In the genomic region with DNA sequence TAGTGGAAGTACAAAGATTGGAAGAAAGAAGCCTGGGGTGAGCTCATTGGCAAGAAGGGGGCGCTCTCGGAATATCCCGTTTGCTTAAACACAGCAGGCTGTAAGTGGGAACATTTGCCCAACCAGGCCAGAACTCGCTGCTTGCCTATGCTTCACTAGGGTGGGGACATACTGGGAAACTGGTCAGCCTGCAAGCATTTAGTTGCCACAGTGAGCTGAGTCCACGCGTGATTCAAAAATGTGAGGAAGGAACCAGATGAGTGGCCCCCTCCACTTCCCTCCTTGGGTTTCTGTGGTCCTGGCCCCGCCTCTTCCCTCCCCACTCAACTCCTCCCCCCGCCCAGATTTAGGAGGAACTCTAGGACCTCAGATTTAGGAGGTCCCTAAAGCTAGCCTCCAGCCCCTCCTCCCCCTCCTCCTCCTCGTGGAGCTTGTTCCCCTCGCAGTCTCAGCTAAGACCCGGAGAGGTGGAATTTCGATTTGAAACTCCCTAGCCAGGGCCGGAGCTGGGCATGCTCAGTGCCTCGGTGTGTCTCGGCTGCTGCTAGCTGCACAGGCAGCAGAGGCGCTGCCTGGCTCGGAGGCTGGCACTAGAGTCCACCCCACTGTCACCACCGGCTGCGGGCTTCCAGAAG, we compare ENCODE assay signal across 8 mouse cellular contexts. TPM values are rescaled to one million over a fixed set of nuclear protein-coding genes. Genes with fewer than 3 reads are reported as not detected.
DNase-seq lines count a peak whose midpoint lies in the region; ATAC-seq lines count a peak whose summit lies in the region.

A gene (plus strand): TSS at position 369 of the 635 bp plus-strand sequence.

- DNase-seq in ES-CJ7 (ENCODE audit: low read depth, low spot score): peak; percentile 94
- peak; percentile 88 for DNase-seq in hindbrain, embryonic 14.5 days (ENCODE audit: low spot score)
- DNase-seq in layer of hippocampus, postnatal 14 days (ENCODE audit: low spot score in 2 of 2): peak; percentile 85 to 94
- DNase-seq in retina, adult 2 months (ENCODE audit: low read depth, low spot score): peak; percentile 59
- no peak for DNase-seq in c-Kit-positive CD71-positive TER-119-positive erythroid progenitor cells, embryonic 14.5 days (ENCODE audit: low spot score)

- WGBS in forebrain, embryonic 13.5 days: under 1% methylated on average over 19 of the region's 19 CpGs
- WGBS in hindbrain, embryonic 14.5 days: under 1% methylated on average over 19 of the region's 19 CpGs
- under 1% methylated on average over 19 of the region's 19 CpGs for WGBS in lung, embryonic 15.5 days

- no peaks in the 10 kb centered on the region for H3K9me3 ChIP-seq in forebrain, embryonic 13.5 days (replicated peaks)
- H3K9me3 ChIP-seq in hindbrain, embryonic 14.5 days (ENCODE audit: control insufficient read depth, low read length): peaks cover 2% of the 10 kb centered on the region; the same call in 1 of the 2 replicates
- no peaks in the 10 kb centered on the region for H3K9me3 ChIP-seq in lung, embryonic 15.5 days

- peak within 1 kb of the TSS; percentile 60 for H3K4me3 ChIP-seq in forebrain, embryonic 13.5 days
- peak within 1 kb of the TSS; percentile 48 for H3K4me3 ChIP-seq in hindbrain, embryonic 14.5 days (replicated peaks; ENCODE audit: low read length)
- peak within 1 kb of the TSS; percentile 33 for H3K4me3 ChIP-seq in lung, embryonic 15.5 days

- H3K4me2 ChIP-seq in forebrain, embryonic 13.5 days: peak within 1 kb of the TSS; percentile 89
- peak within 1 kb of the TSS; percentile 65 for H3K4me2 ChIP-seq in hindbrain, embryonic 14.5 days (replicated peaks)
- peak within 1 kb of the TSS; percentile 65 for H3K4me2 ChIP-seq in lung, embryonic 15.5 days

- peak within 1 kb of the TSS; percentile 40; the same call in 1 of the 2 replicates for H3K27ac ChIP-seq in forebrain, embryonic 13.5 days
- H3K27ac ChIP-seq in hindbrain, embryonic 14.5 days: peak within 1 kb of the TSS; percentile 78
- no peak within 1 kb of the TSS for H3K27ac ChIP-seq in lung, embryonic 15.5 days

- no peaks in the 10 kb centered on the region for H3K36me3 ChIP-seq in forebrain, embryonic 13.5 days (ENCODE audit: poor library complexity, severe bottlenecking)
- no peaks in the 10 kb centered on the region for H3K36me3 ChIP-seq in hindbrain, embryonic 14.5 days (replicated peaks; ENCODE audit: control insufficient read depth, insufficient read depth)
- H3K36me3 ChIP-seq in lung, embryonic 15.5 days: no peaks in the 10 kb centered on the region

- no peaks in the 10 kb centered on the region for H3K27me3 ChIP-seq in forebrain, embryonic 13.5 days
- no peaks in the 10 kb centered on the region for H3K27me3 ChIP-seq in hindbrain, embryonic 14.5 days (ENCODE audit: control insufficient read depth, insufficient read depth, low read length)
- H3K27me3 ChIP-seq in lung, embryonic 15.5 days: peaks cover 12% of the 10 kb centered on the region

- peak; percentile 93 for ATAC-seq in cerebellum, adult (ENCODE audit: insufficient number of reproducible peaks, low FRiP score, low TSS enrichment)
- ATAC-seq in forebrain, embryonic 13.5 days: peak; percentile 98
- ATAC-seq in hindbrain, embryonic 14.5 days (ENCODE audit: low FRiP score): peak; percentile 96
- peak; percentile 74 for ATAC-seq in lung, embryonic 15.5 days (ENCODE audit: borderline replicate concordance, extremely low read depth, low FRiP score, low TSS enrichment)

- H3K9ac ChIP-seq in forebrain, embryonic 13.5 days: peak within 1 kb of the TSS; percentile 70
- peak within 1 kb of the TSS; percentile 61 for H3K9ac ChIP-seq in hindbrain, embryonic 14.5 days
- no peak within 1 kb of the TSS for H3K9ac ChIP-seq in lung, embryonic 15.5 days

- peaks cover 17% of the 10 kb centered on the region for H3K4me1 ChIP-seq in forebrain, embryonic 13.5 days
- no peaks in the 10 kb centered on the region for H3K4me1 ChIP-seq in hindbrain, embryonic 14.5 days (replicated peaks; ENCODE audit: control insufficient read depth, insufficient read depth, low read length)
- H3K4me1 ChIP-seq in lung, embryonic 15.5 days: 0 out of 2 replicates have a peak, but pooled peaks cover 10% of the 10 kb centered on the region

RNA-seq across cellular contexts. Expression of the gene that starts here (rescaled TPM):
- polyA plus RNA-seq in forebrain, embryonic 13.5 days (2015; fragmentation: Nextera tagmentation; extraction: Ambion mirVana): 1.9 and 3.4 TPM in 2 replicates
- 21.5 and 26.8 TPM in 2 replicates for polyA plus RNA-seq in hindbrain, embryonic 14.5 days (2014; fragmentation: Nextera tagmentation; extraction: Ambion mirVana)
- 10 to 100 TPM; 22.2 to 23.2 TPM for total RNA-seq in layer of hippocampus, postnatal 14 days (2021)
- 0.36 and 0.39 TPM in 2 replicates for polyA plus RNA-seq in lung, embryonic 15.5 days (2015; fragmentation: Nextera tagmentation; extraction: Ambion mirVana)

Comparison
In these comparisons a context has a peak if more than half of its experiments do, and no peak if none do; other contexts are left out.
1. Peak in ATAC-seq, H3K4me3 ChIP-seq and H3K4me2 ChIP-seq in lung, embryonic 15.5 days; RNA of the gene not detected or under 1 TPM.